Mouse (Mus musculus) forebrain, embryonic 11.5 days (tissue): ENCODE data around the gene Clcn2. TPM values are rescaled to one million over a fixed set of nuclear protein-coding genes. Genes with fewer than 3 reads are reported as not detected.
"Not testable (repeated sequence)": the region's sequence is repeated elsewhere in the genome, so short reads cannot be mapped to it uniquely, and the experiment has no call there.

ENCODE experiments used
- ATAC-seq: fragments of 200-750 bp; cut with Nextera tagmentation; replicated peaks from 2 replicates; pipeline ENCODE4 v1.8.0; 2017; ENCODE audit warnings: moderate TSS enrichment; ENCODE audit not compliant: low FRiP score
- DNase-seq: peaks from one replicate; pipeline ENCODE4 v3.0.0-alpha.2; 2017; ENCODE audit warnings: low spot score
- H3K27ac ChIP-seq: fragments of 300-500 bp; sonication (generic); 2 replicates; pipeline ENCODE4 v1.5.1; 2014; ENCODE audit warnings: low read depth, low read length
- H3K27me3 ChIP-seq: fragments of 300-500 bp; sonication (generic); 2 replicates; pipeline ENCODE4 v1.6.1; 2014; ENCODE audit warnings: mild to moderate bottlenecking, low read length, mixed read lengths; ENCODE audit not compliant: control insufficient read depth, insufficient read depth
- H3K36me3 ChIP-seq: fragments of 300-500 bp; sonication (generic); 2 replicates; pipeline ENCODE4 v1.6.1; 2014; ENCODE audit warnings: mild to moderate bottlenecking, low read length, moderate library complexity, mixed read lengths; ENCODE audit not compliant: control insufficient read depth, insufficient read depth
- H3K4me1 ChIP-seq: fragments of 300-500 bp; sonication (generic); replicated peaks from 2 replicates; pipeline ENCODE4 v1.6.1; 2014; ENCODE audit warnings: low read length, mixed read lengths; ENCODE audit not compliant: control insufficient read depth, insufficient read depth
- H3K4me2 ChIP-seq: fragments of 300-500 bp; sonication (generic); 2 replicates; pipeline ENCODE4 v1.6.1; 2014; ENCODE audit warnings: low read depth, mild to moderate bottlenecking, low read length, moderate library complexity, mixed read lengths; ENCODE audit not compliant: severe bottlenecking
- H3K4me3 ChIP-seq: fragments of 300-500 bp; sonication (generic); 2 replicates; pipeline ENCODE4 v1.5.1; 2014; ENCODE audit warnings: low read depth, low read length
- H3K9ac ChIP-seq: fragments of 300-500 bp; sonication (generic); 2 replicates; pipeline ENCODE4 v1.6.1; 2014; ENCODE audit warnings: low read length
- H3K9me3 ChIP-seq: fragments of 300-500 bp; sonication (generic); 2 replicates; pipeline ENCODE4 v1.6.1; 2016; ENCODE audit warnings: low read length, mixed read lengths; ENCODE audit not compliant: control insufficient read depth
- WGBS: fragments of 180-500 bp; shearing (Covaris S2); extraction: QIAGEN DNeasy Blood & Tissue Kit; methylation state at CpG from one replicate; pipeline ENCODE4 v1.1.7; 2014; 5-methylcytosine and 5-hydroxymethylcytosine counted together
- polyA plus RNA-seq: library from polyadenylated mRNA; unstranded; fragments of >200 nt; fragmentation: Nextera tagmentation; extraction: Ambion mirVana; gene quantifications from 2 replicates; pipeline ENCODE4 v1.2.1, GENCODE M21; 2014

Gene Clcn2
- polyA plus RNA-seq, 1 experiment from 2014 or later = 16.5 TPM

- Histone ChIP-seq H3K9me3 (no peaks in the 10 kb centered on the region), H3K9ac (peak overlapping the region; percentile 96), H3K27ac (peak overlapping the region; percentile 89), H3K4me1 (peaks cover 8% of the 10 kb centered on the region), H3K36me3 (no peaks in the 10 kb centered on the region), H3K4me3 (peak overlapping the region; percentile 100), H3K27me3 (no peaks in the 10 kb centered on the region), H3K4me2 (peak overlapping the region; percentile 57)
- peak; percentile 97 for ATAC-seq
- peak; percentile 97 for DNase-seq
- WGBS = under 1% methylated on average over 34 of the region's 38 CpGs
These were observed 45.0 kb downstream of the Clcn2 start for GRCm38 (mm10) chr16:20672500-20672902.

GRCm38 (mm10) chr16:20671886-20672285 lies 45.7 kb downstream of the Clcn2 start:
- ATAC-seq = no peak
- H3K27ac ChIP-seq = no peak overlapping the region
- WGBS = 23% methylated on average over 6 of the region's 6 CpGs
- no peak for DNase-seq
- H3K9ac ChIP-seq = no peak overlapping the region; the same call in 1 of the 2 replicates
- H3K27me3 ChIP-seq = no peaks in the 10 kb centered on the region
- no peaks in the 10 kb centered on the region for H3K36me3 ChIP-seq
- peaks cover 8% of the 10 kb centered on the region for H3K4me1 ChIP-seq
- H3K4me3 ChIP-seq = peak overlapping the region; percentile 100
- peak overlapping the region; percentile 57; the same call in 1 of the 2 replicates for H3K4me2 ChIP-seq
- no peaks in the 10 kb centered on the region for H3K9me3 ChIP-seq

DNA sequence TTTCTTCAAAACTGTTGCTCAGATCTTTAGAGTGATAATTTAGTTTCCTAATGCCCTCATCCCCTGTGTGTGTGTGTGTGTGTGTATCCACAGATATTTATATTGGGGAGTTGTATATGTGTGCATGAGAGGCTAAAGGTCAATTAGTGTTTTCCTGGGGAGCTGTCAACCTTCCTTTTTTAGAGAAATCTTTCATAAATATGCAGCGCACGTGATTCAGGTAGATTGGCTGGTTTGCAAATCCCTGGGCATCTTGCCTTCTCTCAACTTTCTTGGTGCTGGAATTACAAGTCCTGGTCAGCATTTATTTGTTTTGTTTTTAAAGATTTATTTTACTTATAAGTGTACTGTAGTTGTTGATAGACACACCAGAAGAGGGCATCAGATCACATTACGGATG lies 47.3 kb downstream of the Clcn2 start:
- H3K4me2 ChIP-seq = no peak overlapping the region
- H3K4me1 ChIP-seq = peaks cover 8% of the 10 kb centered on the region
- ATAC-seq (no peak), DNase-seq (no peak)
- 86% methylated on average over 3 of the region's 3 CpGs for WGBS
- no peak overlapping the region for H3K4me3 ChIP-seq
- no peaks in the 10 kb centered on the region for H3K27me3 ChIP-seq
- H3K36me3 ChIP-seq = no peaks in the 10 kb centered on the region
- no peaks in the 10 kb centered on the region for H3K9me3 ChIP-seq
- H3K27ac ChIP-seq = no peak overlapping the region
- H3K9ac ChIP-seq = no peak overlapping the region

GRCm38 (mm10) chr16:20668013-20668412 lies 49.5 kb downstream of the Clcn2 start, which contains the start of gene Eif4g1:
Gene Eif4g1 (plus strand): TSS chr16:20668313.
- not testable (repeated sequence) for H3K36me3 ChIP-seq, H3K4me2 ChIP-seq, H3K4me3 ChIP-seq, H3K27me3 ChIP-seq, ATAC-seq, H3K9ac ChIP-seq, DNase-seq, H3K27ac ChIP-seq, H3K9me3 ChIP-seq, H3K4me1 ChIP-seq
- 86% methylated on average over 3 of the region's 6 CpGs for WGBS

DNA sequence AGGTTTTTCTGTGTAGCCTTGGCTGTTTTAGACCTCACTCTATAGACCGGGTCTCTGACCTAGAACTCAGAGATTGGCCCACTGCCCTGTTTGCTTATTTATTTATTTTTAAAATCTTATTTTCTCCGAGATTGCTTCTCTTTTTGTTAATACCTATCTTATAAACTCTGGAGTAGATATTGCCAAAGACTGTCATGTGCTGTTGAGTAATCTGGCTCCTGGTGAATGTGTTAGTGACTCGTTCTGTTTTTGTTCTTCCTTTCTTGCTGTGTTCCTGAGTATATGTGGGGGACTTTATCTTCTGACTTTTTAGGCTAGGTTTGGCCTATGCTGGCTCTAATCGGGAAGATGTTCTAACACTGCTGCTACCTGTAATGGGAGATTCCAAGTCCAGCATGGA lies 59.9 kb downstream of the Clcn2 start:
- DNase-seq (no peak), ATAC-seq (no peak)
- no peak overlapping the region for H3K4me3 ChIP-seq
- H3K27me3 ChIP-seq = no peaks in the 10 kb centered on the region
- H3K36me3 ChIP-seq = peaks cover 26% of the 10 kb centered on the region
- no peak overlapping the region for H3K27ac ChIP-seq
- no peak overlapping the region for H3K4me2 ChIP-seq
- WGBS = 98% methylated on average over 4 of the region's 4 CpGs
- H3K9ac ChIP-seq = no peak overlapping the region
- no peaks in the 10 kb centered on the region for H3K9me3 ChIP-seq
- H3K4me1 ChIP-seq = no peaks in the 10 kb centered on the region; the same call in 1 of the 2 replicates

GRCm38 (mm10) chr16:20653315-20653714 lies 64.2 kb downstream of the Clcn2 start:
- Histone ChIP-seq H3K27ac (no peak overlapping the region), H3K9ac (no peak overlapping the region), H3K4me3 (no peak overlapping the region), H3K36me3 (peaks cover 13% of the 10 kb centered on the region; the same call in 1 of the 2 replicates), H3K9me3 (no peaks in the 10 kb centered on the region), H3K27me3 (no peaks in the 10 kb centered on the region), H3K4me1 (peaks cover 2% of the 10 kb centered on the region; the same call in 1 of the 2 replicates), H3K4me2 (no peak overlapping the region)
- ATAC-seq (no peak), DNase-seq (no peak)
- WGBS = 45% methylated on average over 2 of the region's 2 CpGs

Other genes with a start within 250 kb of the Clcn2 start
- 135 and 138 TPM in 2 replicates for gene Eif2b5, start 218.9 kb downstream of the Clcn2 start, polyA plus RNA-seq
- 42.8 and 45.4 TPM in 2 replicates for gene Dvl3, start 200.8 kb downstream of the Clcn2 start, polyA plus RNA-seq
- 797 and 824 TPM in 2 replicates for gene Ap2m1, start 182.3 kb downstream of the Clcn2 start, polyA plus RNA-seq
- gene Abcf3, start 169.2 kb downstream of the Clcn2 start, polyA plus RNA-seq = 51.6 and 55.9 TPM in 2 replicates
- gene Vwa5b2, start 128.3 kb downstream of the Clcn2 start, polyA plus RNA-seq = 0.80 and 1.4 TPM in 2 replicates
- 28.2 and 30.8 TPM in 2 replicates for gene Eef1akmt4, start 106.2 kb downstream of the Clcn2 start, polyA plus RNA-seq
- gene Gm49333, start 106.1 kb downstream of the Clcn2 start, polyA plus RNA-seq = 0.68 TPM in 1 of 2 replicates, not detected in the other
- 46.9 and 58.9 TPM in 2 replicates for gene Alg3, start 106.0 kb downstream of the Clcn2 start, polyA plus RNA-seq
- 5.0 and 5.3 TPM in 2 replicates for gene Camk2n2, start 96.5 kb downstream of the Clcn2 start, polyA plus RNA-seq
- 4.9 and 5.6 TPM in 2 replicates for gene Ece2, start 87.9 kb downstream of the Clcn2 start, polyA plus RNA-seq
- gene Psmd2, start 66.1 kb downstream of the Clcn2 start, polyA plus RNA-seq = 469 and 503 TPM in 2 replicates
- gene Eif4g1, start 49.4 kb downstream of the Clcn2 start, polyA plus RNA-seq = 186 and 187 TPM in 2 replicates
- gene Fam131a, start 24.5 kb downstream of the Clcn2 start, polyA plus RNA-seq = 15.2 and 16.3 TPM in 2 replicates
- gene Polr2h, start 81 bp downstream of the Clcn2 start, polyA plus RNA-seq = 116 and 121 TPM in 2 replicates
- gene Chrd, start 15.4 kb upstream of the Clcn2 start, polyA plus RNA-seq = 1.9 and 2.3 TPM in 2 replicates
- gene Thpo, start 16.8 kb upstream of the Clcn2 start, polyA plus RNA-seq = 0.24 and 0.51 TPM in 2 replicates